Mouse (Mus musculus) gastrocnemius, adult 2 months (tissue): ENCODE results near the gene Akp3. TPM values are rescaled to one million over a fixed set of nuclear protein-coding genes. Genes with fewer than 3 reads are reported as not detected.
A peak's percentile ranks its signal among the peaks of the same experiment; 100 is the strongest.

ENCODE experiments used
- DNase-seq: peaks from one replicate; pipeline ENCODE4 v3.0.0; 2022
- H3K27ac ChIP-seq: fragments of 200-600 bp; 2 replicates; pipeline ENCODE4 v1.8.1; 2022; ENCODE audit warnings: mild to moderate bottlenecking
- H3K4me3 ChIP-seq: fragments of 200-600 bp; 2 replicates; pipeline ENCODE4 v1.8.1; 2022; ENCODE audit warnings: mild to moderate bottlenecking, moderate library complexity
- CTCF ChIP-seq: fragments of 200-600 bp; IDR thresholded peaks from 2 replicates; pipeline ENCODE4 v1.8.1; 2022; ENCODE audit warnings: antibody characterized with exemption, mild to moderate bottlenecking, moderate library complexity
- intact Hi-C: fragments of 180-260 bp; cut with DNase I; formaldehyde crosslinking; loops from one replicate; pipeline ENCODE4 v1.15.1; 2025
- total RNA-seq, 2 experiments: library from RNA; stranded (reverse); gene quantifications; 2 replicates each; pipeline ENCODE4 v1.2.3; 2021

Gene Akp3
- total RNA-seq, 2 experiments from 2014 or later = not detected

- DNase-seq = no peak
- peak overlapping the region; percentile 34 for H3K4me3 ChIP-seq
- H3K27ac ChIP-seq = no peak overlapping the region
- no peak for TF ChIP-seq CTCF
- intact Hi-C loops = no loop called here
These were observed 2.6 kb downstream of the Akp3 start for GRCm38 (mm10) chr1:87127206-87128030.

DNA sequence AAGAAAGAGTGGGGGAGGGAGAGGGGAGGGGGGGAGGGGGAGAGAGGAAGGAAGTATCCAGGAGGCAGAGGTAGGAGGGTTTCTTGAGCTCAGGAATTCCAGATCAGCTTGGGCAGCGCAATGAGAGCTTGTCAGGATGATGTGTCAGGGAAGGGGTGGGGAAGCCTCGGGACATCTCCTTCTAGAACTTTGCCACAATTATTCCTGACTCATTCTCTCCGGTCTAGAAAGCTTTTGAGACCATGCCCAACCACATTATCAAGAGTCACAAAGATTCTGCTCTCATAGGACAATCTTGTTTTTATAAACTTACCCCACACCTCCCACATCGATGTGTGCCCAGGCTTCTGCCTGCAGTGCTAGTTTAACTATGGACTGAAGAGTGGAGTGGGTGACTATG, 7.0 kb downstream of the Akp3 start:
- intact Hi-C loops = no loop called here
- TF ChIP-seq CTCF = no peak
- DNase-seq = no peak
- no peak overlapping the region for H3K4me3 ChIP-seq
- no peak overlapping the region for H3K27ac ChIP-seq

- no peak for DNase-seq
- intact Hi-C loops = no loop called here
- Histone ChIP-seq H3K4me3 (no peak overlapping the region), H3K27ac (no peak overlapping the region)
- TF ChIP-seq CTCF = no peak
These were observed 16.8 kb downstream of the Akp3 start for GRCm38 (mm10) chr1:87141550-87141949.

DNA sequence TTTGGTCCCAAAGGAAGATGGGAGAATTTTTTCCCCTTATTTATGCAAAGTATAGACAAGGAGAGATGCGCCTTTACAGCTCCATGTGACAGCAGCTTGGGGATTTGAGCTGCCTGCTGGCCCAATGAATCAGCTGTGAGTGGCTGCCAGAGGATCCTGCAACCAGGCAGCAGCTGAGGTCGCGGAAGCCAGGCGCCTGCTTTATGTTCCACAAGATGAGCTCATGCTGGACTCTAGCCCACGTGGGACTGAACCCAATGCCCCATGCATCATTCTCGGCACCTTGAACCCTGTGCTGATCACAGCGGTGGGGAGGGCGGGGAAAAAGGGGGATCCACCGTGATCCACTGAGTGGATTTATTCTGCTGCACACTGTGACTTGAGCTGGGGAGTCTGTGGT, 17.7 kb downstream of the Akp3 start:
- H3K4me3 ChIP-seq = no peak overlapping the region
- DNase-seq = peak; percentile 60
- H3K27ac ChIP-seq = no peak overlapping the region
- no peak for TF ChIP-seq CTCF
- intact Hi-C loops = no loop called here

DNA sequence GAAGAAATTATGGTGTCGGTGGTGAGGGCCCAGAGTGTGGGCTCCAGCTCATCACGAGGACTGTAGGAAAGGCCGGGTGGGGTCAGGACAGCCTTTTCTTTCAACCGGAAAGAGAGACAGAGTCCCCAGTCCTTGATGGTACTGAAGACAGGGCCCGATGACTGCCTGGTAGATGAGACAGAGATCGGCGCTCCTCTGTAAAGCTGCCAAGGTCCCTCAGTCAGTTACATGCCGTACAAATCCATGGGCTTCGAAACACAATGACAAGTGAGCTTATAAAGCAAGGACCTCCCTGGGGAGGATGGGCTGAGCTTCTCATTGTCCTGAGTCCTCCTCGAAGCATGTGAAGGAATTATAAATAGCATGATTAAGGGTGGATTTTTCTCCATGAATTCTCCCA, 18.4 kb downstream of the Akp3 start:
- no peak for TF ChIP-seq CTCF
- H3K4me3 ChIP-seq = no peak overlapping the region
- intact Hi-C loops = no loop called here
- H3K27ac ChIP-seq = no peak overlapping the region
- no peak for DNase-seq

DNA sequence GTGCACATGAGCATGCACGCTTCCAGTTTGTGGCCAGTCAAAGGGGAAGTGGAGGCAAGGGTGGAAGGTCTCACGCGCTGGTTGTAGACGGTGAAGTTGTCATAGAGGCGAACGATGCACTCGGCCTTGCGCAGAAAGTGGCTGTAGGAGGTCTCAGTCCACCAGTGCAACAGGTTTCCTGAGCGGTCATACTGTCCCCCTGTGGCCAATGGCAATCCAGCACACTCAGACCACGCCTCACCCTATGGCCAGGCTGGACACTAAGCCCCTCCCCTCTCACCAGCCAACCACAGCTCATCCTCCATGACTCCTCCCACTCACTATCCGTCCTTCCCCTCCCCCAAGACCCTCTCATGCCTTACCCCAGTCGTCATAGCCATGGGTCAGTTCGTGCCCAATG, 24.6 kb downstream of the Akp3 start:
- no peak for DNase-seq
- no peak overlapping the region for H3K4me3 ChIP-seq
- no peak overlapping the region for H3K27ac ChIP-seq
- TF ChIP-seq CTCF = no peak
- intact Hi-C loops = no loop called here

DNA sequence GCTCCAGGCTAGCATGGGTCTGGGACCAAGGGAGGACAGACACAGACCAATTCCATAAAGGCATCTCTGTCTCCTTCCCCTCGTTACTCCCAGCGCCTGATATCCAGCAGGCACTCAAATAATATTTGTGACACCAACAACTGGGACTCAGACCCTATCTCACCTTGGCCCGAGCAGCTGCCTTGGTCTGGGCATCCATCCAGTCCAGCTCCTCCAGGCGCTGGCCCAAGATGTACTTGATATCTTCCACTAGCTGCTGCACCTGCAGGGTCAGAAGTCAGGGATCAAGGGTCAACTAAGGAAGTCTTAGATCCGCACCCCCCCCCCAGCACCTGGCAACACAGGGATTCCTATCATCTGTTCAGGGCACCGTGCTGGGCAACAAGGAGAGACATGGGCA, 26.5 kb downstream of the Akp3 start:
- peak; percentile 65 for DNase-seq
- Histone ChIP-seq H3K4me3 (no peak overlapping the region), H3K27ac (no peak overlapping the region)
- no peak for TF ChIP-seq CTCF
- intact Hi-C loops = no loop called here

DNA sequence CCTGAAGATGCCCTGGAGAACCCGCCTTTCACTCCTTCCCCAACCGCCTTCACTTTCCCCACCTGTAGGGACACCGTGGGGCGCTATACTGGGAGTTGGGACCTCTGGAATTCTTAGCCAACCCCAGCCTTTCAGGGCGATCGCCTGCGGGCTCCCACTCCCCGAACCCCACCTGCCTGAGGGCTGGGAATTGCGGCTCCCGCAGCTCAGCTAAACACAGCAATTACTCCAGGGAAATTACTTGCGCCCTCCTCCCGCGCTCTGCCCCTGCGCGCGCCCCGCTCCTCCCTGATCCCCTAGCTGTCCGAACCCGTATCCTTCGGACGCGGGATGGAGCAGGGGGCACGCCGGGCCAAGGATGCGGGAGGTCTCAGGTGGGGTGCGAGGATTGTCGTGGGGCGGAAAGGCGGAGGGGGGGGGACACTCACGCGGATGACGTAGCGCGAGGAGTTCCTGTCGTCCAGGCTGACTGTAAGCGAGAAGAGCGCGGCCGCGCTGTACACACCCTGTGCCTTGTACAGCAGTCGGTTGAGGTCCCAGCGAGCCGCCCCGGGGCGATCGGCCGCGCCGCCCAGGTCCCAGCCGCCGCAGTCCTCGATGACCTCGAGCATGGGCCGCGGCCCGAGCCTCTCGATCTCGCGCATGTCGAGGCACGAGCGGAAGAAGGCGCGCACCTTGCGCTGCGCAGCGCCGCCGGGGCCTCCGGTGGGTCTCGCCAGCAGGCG, 29.2 kb downstream of the Akp3 start:
- no peak for DNase-seq
- H3K4me3 ChIP-seq = peak overlapping the region; percentile 58
- no peak overlapping the region for H3K27ac ChIP-seq
- intact Hi-C loops = no loop called here
- TF ChIP-seq CTCF = no peak

DNA sequence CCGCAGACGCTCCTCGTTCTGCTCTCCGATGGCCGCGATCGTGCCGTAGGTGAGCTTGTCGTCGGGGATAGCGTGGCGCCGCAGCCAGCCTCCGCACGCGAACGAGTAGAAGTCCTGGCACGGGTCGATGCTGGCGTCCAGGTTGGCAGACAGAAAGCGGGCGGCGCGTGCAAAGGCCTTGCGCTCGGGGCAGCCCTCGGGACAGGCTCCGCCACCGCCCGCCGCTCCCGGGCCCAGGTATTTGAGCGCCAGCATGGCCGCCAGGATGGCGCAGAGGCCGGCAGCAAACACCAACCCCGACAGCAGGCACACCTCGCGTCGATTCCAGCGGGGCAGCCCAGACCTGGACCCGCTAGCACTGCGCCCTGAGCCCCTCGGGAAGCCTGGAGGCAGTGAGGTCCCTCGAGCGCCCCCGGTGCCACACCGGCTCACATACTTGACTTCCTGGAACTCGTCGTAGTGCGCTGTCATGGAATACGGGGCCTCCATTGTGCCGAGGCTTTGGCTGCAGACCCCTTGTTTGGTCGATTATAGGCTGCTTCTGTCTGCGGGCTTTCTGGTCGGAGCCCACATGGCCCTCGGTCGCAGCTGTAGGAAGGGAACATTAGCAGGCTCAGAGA, 29.8 kb downstream of the Akp3 start:
- DNase-seq = no peak
- Histone ChIP-seq H3K4me3 (peak overlapping the region; percentile 58), H3K27ac (no peak overlapping the region)
- intact Hi-C loops = no loop called here
- no peak for TF ChIP-seq CTCF

DNA sequence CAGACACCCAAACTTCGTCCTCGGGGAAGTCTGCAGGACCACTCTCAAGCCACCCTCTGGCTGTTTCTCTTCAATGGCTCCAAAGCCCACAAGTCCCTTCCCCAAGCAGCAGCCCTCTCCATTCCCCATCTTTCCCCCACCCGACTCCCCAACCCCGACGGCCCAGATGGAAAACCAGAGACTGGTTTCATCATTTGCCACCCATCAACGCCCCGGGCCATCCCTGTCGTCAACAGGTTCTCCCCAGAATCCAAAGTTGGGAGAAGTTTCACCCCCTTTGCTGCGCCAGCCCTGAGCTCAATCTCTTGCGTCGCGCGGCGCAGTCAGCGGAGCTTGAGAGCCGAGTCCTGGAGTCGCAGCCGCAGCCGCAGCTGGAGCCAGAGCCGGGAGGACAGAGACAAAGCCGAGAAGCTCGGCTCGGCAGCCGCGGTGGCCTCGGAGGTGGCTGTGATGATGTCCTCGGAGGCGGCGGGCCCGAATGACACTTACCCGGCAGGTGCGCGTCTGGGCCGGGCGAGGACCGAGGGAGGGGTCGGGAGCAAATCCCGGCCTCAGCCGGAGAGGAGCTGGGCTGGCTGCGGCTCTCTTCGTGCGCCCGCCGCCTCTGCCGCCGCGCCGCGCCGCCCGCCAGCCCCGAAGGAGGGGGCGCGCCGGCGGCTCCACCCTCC, 30.9 kb downstream of the Akp3 start:
- no peak for DNase-seq
- intact Hi-C loops = no loop called here
- no peak overlapping the region for H3K27ac ChIP-seq
- peak overlapping the region; percentile 38 for H3K4me3 ChIP-seq
- TF ChIP-seq CTCF = no peak

DNA sequence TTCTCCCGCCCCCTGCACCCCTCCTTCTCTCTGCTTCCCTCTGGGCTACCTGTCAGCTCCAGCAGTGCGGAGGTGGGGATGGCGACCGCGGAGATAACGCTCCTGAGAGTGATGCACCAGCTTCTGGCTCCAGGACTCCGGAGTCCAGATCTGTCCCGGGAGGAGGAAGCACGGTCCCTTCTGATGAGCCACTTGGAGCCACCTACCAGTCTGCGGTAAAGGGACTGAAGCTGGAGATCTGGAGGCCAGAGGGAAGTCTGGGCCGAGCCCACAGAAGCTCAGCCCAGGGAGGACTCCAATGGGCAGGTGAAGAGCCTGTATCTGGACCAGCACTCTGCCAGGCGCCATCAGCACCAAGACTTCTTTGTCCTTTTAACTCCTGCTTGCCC, 31.4 kb downstream of the Akp3 start, which contains the start of gene Ecel1:
Gene Ecel1, minus strand, starts transcription at position 323 of the 389 bp plus-strand sequence.
- no peak for DNase-seq
- intact Hi-C loops = no loop called here
- TF ChIP-seq CTCF = no peak
- peak within 1 kb of the TSS; percentile 38 for H3K4me3 ChIP-seq
- H3K27ac ChIP-seq = no peak within 1 kb of the TSS

DNA sequence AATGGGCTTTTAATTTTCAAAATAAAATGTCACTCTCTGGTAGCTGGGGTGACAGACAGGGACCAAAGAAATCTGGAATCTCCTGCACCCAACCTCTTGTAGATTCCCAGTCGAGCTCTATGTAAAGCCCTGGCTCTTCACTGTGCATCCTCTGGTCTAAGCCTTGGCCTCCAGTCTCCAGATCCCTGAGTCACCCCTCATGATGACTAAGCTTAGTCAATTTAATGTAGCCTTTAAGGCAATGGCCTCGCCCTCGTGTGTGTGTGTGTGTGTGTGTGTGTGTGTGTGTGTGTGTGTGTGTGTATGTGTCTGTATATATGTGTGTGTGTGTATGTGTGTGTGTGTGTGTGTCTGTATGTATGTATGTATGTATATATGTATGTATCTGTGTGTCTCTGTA, 34.6 kb downstream of the Akp3 start:
- no peak overlapping the region for H3K27ac ChIP-seq
- H3K4me3 ChIP-seq = no peak overlapping the region
- TF ChIP-seq CTCF = no peak
- intact Hi-C loops = no loop called here
- no peak for DNase-seq
